Mouse (Mus musculus): ENCODE results near the gene Chn2. TPM values are rescaled to one million over a fixed set of nuclear protein-coding genes. Genes with fewer than 3 reads are reported as not detected.

Chn2 gene
- polyA plus RNA-seq, 1 experiment from 2014 or later = 6.2 TPM

DNA sequence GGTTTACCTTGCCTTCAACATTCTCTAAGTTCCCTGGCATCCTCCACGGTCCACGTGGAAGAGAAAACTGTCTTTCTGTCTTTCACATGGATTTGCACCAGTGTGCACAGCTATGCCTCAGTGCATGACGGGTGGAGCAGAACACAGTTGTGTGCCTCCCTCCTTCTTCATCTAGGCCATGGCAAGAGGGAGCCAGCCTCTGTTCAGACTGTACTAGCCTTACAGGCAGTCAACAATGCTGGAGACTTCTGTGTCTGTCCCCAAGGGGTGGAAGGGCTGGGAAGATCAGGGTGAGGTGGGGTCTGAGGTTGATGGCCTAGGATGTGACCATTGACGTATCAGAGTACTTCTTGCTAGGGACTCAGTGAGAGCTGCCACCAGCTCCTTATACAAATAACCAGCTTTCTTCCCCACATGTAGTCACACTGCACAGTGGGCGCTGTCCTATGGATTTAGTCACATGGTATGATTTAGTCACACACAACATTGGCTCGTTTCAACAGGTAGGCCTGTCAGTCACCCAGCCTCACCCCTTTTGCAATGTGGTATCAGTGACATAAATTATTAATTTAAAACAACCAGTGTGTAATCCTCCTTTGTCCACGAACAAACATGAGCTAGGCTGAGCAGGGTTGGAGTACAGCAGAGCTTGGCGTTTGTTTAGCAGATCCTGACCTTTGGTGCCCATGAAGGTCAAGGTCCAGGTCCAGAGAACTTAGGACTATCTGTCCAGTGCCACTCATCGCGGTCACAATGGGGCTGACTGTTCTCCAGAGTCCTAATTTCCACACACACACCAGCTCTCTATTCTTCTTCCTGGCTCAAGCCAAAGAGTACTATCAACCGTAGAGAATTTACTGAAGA lies 7.8 kb downstream of the Chn2 start:
- no peak overlapping the region for H3K27ac ChIP-seq (ENCODE audit: low read depth, low read length)
- H3K4me2 ChIP-seq = no peak overlapping the region
- 0 out of 2 replicates have a peak, but pooled peaks cover 4% of the 10 kb centered on the region for H3K27me3 ChIP-seq (ENCODE audit: control insufficient read depth, insufficient read depth, low read length)
- H3K4me1 ChIP-seq (ENCODE audit: control insufficient read depth, insufficient read depth, low read length) = no peaks in the 10 kb centered on the region
- no peak overlapping the region for H3K9ac ChIP-seq (ENCODE audit: low read depth, low read length)
- 78% methylated on average over 11 of the region's 11 CpGs for WGBS (ENCODE audit: insufficient replicate concordance)
- no peak overlapping the region for H3K4me3 ChIP-seq (ENCODE audit: low read depth, low read length)
- no peaks in the 10 kb centered on the region for H3K36me3 ChIP-seq (ENCODE audit: control insufficient read depth, insufficient read depth, low read length)
- no peak for ATAC-seq (replicated peaks; ENCODE audit: insufficient number of reproducible peaks, low FRiP score, low TSS enrichment)
- no peaks in the 10 kb centered on the region for H3K9me3 ChIP-seq (replicated peaks; ENCODE audit: control insufficient read depth, low read length)

DNA sequence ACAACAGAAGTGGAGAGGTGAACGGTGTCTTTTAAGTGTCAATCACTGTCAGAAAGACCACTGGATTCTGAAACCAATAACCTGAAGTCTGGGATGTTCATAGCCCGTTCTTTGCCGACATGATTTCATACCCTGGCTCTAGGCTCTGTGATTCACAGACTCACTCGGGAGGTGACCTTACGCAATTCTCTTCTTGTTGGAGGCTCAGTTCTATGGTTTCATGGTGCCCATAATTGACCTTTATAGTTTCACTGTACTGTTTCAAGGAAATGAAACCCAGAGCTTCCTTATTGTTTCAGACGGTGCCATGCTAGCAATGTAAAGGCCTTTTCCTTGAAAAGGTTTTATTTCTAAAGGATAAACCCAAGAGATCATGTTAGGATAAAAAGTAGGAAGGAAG lies 9.4 kb downstream of the Chn2 start:
- Histone ChIP-seq H3K4me2 (no peak overlapping the region), H3K9ac (ENCODE audit: low read depth, low read length) (no peak overlapping the region), H3K4me3 (ENCODE audit: low read depth, low read length) (no peak overlapping the region), H3K27ac (ENCODE audit: low read depth, low read length) (no peak overlapping the region), H3K4me1 (ENCODE audit: control insufficient read depth, insufficient read depth, low read length) (no peaks in the 10 kb centered on the region), H3K9me3 (replicated peaks; ENCODE audit: control insufficient read depth, low read length) (no peaks in the 10 kb centered on the region), H3K27me3 (ENCODE audit: control insufficient read depth, insufficient read depth, low read length) (no peaks in the 10 kb centered on the region), H3K36me3 (ENCODE audit: control insufficient read depth, insufficient read depth, low read length) (no peaks in the 10 kb centered on the region)
- 86% methylated on average over 6 of the region's 6 CpGs for WGBS (ENCODE audit: insufficient replicate concordance)
- ATAC-seq (replicated peaks; ENCODE audit: insufficient number of reproducible peaks, low FRiP score, low TSS enrichment) = no peak

DNA sequence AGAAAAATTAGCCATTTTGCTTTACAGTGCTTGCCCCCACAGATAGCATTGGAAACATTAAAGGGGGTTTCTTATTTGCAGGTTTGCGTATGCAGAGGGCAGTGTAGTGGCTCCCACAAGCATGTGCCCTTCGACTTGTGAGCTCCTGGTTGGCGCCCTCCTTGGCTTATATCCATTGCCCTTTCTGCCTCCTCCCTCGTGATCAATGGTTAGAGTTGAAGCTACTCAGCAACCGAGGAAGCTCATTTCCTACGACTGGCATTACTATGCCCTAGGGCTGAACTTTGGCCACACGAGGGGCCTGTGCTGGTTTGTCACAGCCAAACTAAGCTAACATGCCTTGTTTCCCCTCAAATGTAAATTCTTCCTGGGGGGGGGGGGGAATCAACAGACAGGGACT lies 11.8 kb downstream of the Chn2 start:
- Histone ChIP-seq H3K27ac (ENCODE audit: low read depth, low read length) (no peak overlapping the region), H3K36me3 (ENCODE audit: control insufficient read depth, insufficient read depth, low read length) (no peaks in the 10 kb centered on the region), H3K4me2 (no peak overlapping the region), H3K4me1 (ENCODE audit: control insufficient read depth, insufficient read depth, low read length) (no peaks in the 10 kb centered on the region), H3K9ac (ENCODE audit: low read depth, low read length) (no peak overlapping the region), H3K4me3 (ENCODE audit: low read depth, low read length) (no peak overlapping the region), H3K27me3 (ENCODE audit: control insufficient read depth, insufficient read depth, low read length) (no peaks in the 10 kb centered on the region), H3K9me3 (replicated peaks; ENCODE audit: control insufficient read depth, low read length) (no peaks in the 10 kb centered on the region)
- WGBS (ENCODE audit: insufficient replicate concordance) = 63% methylated on average over 7 of the region's 7 CpGs
- ATAC-seq (replicated peaks; ENCODE audit: insufficient number of reproducible peaks, low FRiP score, low TSS enrichment) = no peak

DNA sequence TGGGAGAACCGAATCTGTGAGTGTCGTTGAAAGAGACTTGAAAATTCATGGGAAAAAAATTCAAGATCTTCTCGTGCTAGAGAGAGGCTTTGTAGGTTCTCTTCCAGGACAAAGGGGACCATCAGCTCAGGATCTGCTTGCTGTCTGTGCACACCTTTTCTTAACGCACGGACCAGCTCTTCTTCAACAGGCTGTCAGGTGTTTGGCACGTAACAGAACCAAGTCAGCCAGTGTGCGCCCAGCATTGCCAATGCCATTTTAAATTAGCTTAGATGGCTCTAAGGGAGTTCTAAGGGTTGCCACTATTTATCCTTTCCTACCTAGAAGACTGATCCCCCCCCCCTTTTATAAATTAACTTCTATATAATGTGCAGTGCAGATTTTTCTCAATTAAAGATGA lies 12.8 kb downstream of the Chn2 start:
- 83% methylated on average over 7 of the region's 7 CpGs for WGBS (ENCODE audit: insufficient replicate concordance)
- Histone ChIP-seq H3K27ac (ENCODE audit: low read depth, low read length) (no peak overlapping the region), H3K9ac (ENCODE audit: low read depth, low read length) (no peak overlapping the region), H3K36me3 (ENCODE audit: control insufficient read depth, insufficient read depth, low read length) (no peaks in the 10 kb centered on the region), H3K27me3 (ENCODE audit: control insufficient read depth, insufficient read depth, low read length) (no peaks in the 10 kb centered on the region), H3K4me2 (no peak overlapping the region), H3K4me1 (ENCODE audit: control insufficient read depth, insufficient read depth, low read length) (no peaks in the 10 kb centered on the region), H3K4me3 (ENCODE audit: low read depth, low read length) (no peak overlapping the region), H3K9me3 (replicated peaks; ENCODE audit: control insufficient read depth, low read length) (no peaks in the 10 kb centered on the region)
- no peak for ATAC-seq (replicated peaks; ENCODE audit: insufficient number of reproducible peaks, low FRiP score, low TSS enrichment)

DNA sequence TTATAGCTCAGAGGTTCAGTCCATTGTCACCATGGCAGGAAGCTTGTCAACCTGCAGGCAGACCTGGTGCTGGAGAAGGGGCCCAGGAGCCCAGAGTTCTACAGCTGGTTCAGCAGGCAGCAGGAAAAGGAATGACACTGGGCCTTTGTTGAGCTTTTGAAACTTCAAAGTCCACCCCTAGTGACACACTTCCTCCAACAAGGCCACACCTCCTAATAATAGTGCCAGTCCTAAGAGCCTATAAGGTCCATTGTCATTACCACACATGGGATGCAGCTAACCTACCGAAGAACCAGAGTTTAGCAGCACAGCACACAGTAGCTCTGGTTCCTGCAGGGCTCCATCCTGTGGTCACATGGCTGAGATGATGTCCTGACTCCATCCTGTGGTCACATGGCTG lies 13.3 kb downstream of the Chn2 start:
- no peaks in the 10 kb centered on the region for H3K4me1 ChIP-seq (ENCODE audit: control insufficient read depth, insufficient read depth, low read length)
- H3K4me3 ChIP-seq (ENCODE audit: low read depth, low read length) = no peak overlapping the region
- H3K9me3 ChIP-seq (replicated peaks; ENCODE audit: control insufficient read depth, low read length) = no peaks in the 10 kb centered on the region
- WGBS (ENCODE audit: insufficient replicate concordance) = 81% methylated on average over 1 of the region's 1 CpGs
- no peak overlapping the region for H3K9ac ChIP-seq (ENCODE audit: low read depth, low read length)
- no peak overlapping the region for H3K4me2 ChIP-seq
- ATAC-seq (replicated peaks; ENCODE audit: insufficient number of reproducible peaks, low FRiP score, low TSS enrichment) = no peak
- H3K36me3 ChIP-seq (ENCODE audit: control insufficient read depth, insufficient read depth, low read length) = no peaks in the 10 kb centered on the region
- H3K27me3 ChIP-seq (ENCODE audit: control insufficient read depth, insufficient read depth, low read length) = no peaks in the 10 kb centered on the region
- no peak overlapping the region for H3K27ac ChIP-seq (ENCODE audit: low read depth, low read length)

DNA sequence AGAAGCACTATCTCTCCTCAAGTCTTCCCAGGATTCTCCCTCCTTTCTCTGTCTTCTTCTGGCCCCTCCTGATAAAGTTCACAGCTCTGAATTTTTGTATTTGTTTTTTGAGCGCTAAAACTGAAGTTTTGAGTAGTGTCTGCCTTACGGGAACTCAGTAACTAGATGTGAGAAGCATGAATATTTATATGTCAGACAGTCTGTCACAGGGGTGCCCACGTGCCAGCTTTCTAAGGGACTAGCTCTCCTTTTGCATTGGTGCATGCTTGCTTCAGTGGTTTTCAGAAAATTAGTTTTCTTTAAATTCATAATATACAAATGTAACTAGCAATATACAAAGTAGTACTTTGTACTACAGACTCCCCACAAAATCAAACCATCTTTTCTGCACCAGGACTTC lies 14.0 kb downstream of the Chn2 start:
- Histone ChIP-seq H3K36me3 (ENCODE audit: control insufficient read depth, insufficient read depth, low read length) (no peaks in the 10 kb centered on the region), H3K9ac (ENCODE audit: low read depth, low read length) (no peak overlapping the region), H3K27me3 (ENCODE audit: control insufficient read depth, insufficient read depth, low read length) (no peaks in the 10 kb centered on the region), H3K27ac (ENCODE audit: low read depth, low read length) (no peak overlapping the region), H3K4me1 (ENCODE audit: control insufficient read depth, insufficient read depth, low read length) (no peaks in the 10 kb centered on the region), H3K9me3 (replicated peaks; ENCODE audit: control insufficient read depth, low read length) (no peaks in the 10 kb centered on the region), H3K4me2 (no peak overlapping the region), H3K4me3 (ENCODE audit: low read depth, low read length) (no peak overlapping the region)
- ATAC-seq (replicated peaks; ENCODE audit: insufficient number of reproducible peaks, low FRiP score, low TSS enrichment) = no peak
- WGBS (ENCODE audit: insufficient replicate concordance) = 78% methylated on average over 3 of the region's 3 CpGs

DNA sequence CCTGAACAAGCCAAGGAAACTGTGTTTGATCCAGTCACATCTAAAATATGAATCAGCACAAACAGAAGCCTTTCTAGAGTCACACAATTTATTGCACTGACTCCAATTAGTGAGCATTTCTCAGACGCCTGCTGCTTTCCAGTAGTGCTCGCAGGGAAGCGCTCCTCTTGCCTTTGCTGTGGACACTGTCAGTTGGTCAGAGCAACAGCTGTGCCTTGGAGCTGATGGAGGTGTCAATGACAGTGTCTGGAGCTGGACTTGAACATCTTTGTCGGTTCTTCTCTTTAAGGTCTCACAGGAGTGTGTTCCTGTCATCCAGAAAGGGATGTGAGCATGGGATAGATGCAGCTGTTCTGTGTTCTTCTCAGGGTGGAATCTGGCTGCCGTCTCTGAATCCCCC lies 16.0 kb downstream of the Chn2 start:
- H3K27me3 ChIP-seq (ENCODE audit: control insufficient read depth, insufficient read depth, low read length) = no peaks in the 10 kb centered on the region
- no peak overlapping the region for H3K9ac ChIP-seq (ENCODE audit: low read depth, low read length)
- no peak overlapping the region for H3K4me2 ChIP-seq
- no peak overlapping the region for H3K4me3 ChIP-seq (ENCODE audit: low read depth, low read length)
- no peak for ATAC-seq (replicated peaks; ENCODE audit: insufficient number of reproducible peaks, low FRiP score, low TSS enrichment)
- H3K9me3 ChIP-seq (replicated peaks; ENCODE audit: control insufficient read depth, low read length) = no peaks in the 10 kb centered on the region
- WGBS (ENCODE audit: insufficient replicate concordance) = 54% methylated on average over 5 of the region's 5 CpGs
- H3K36me3 ChIP-seq (ENCODE audit: control insufficient read depth, insufficient read depth, low read length) = no peaks in the 10 kb centered on the region
- H3K4me1 ChIP-seq (ENCODE audit: control insufficient read depth, insufficient read depth, low read length) = no peaks in the 10 kb centered on the region
- H3K27ac ChIP-seq (ENCODE audit: low read depth, low read length) = no peak overlapping the region

DNA sequence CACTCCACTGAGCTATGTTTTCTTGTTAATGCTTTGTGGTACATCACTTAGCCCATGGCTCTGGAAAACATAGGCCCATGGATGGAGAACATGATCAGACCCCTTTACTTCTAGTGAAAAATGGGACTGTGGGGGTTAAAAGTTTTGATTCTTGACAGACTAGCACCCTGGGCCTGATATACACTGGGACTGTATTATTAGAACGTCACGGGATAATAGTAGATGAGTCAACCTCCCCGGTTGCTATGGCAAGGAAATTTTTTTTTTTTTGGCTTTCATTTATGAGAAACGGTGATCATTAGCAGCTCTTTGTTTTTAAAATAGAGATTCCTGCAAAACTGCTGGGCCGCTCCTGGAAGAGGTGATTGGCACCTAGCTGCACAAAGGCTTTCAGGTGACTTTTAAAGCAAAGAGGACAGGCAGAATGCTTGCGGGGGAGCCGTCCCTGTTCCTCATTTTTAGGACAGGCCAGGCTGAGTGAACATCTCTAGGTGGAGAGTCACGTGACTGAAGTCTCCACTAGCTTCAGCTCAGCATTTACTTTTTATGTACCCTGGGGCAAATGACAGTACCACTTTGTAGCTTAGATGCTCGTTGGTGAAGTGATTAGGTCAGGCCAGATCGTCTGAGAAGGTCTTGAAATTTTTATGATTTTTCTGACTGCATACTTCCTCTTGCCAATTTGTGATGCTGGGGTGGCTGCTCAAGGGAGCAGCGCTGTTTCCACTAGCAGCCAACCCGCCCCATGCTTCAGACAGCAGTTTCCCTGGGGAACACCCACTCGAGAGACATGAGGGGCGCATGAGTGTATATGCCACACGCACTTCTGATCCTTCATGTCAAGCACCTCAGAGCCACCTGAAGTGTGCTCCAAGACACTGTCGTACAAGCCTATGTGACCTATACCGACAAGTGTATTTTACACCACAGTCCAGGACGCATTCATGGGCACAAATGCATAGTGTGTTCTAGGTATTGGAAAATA lies 17.5 kb downstream of the Chn2 start:
- Histone ChIP-seq H3K9me3 (replicated peaks; ENCODE audit: control insufficient read depth, low read length) (no peaks in the 10 kb centered on the region), H3K36me3 (ENCODE audit: control insufficient read depth, insufficient read depth, low read length) (no peaks in the 10 kb centered on the region), H3K9ac (ENCODE audit: low read depth, low read length) (no peak overlapping the region), H3K4me1 (ENCODE audit: control insufficient read depth, insufficient read depth, low read length) (peaks cover 3% of the 10 kb centered on the region; the same call in 1 of the 2 replicates), H3K27ac (ENCODE audit: low read depth, low read length) (no peak overlapping the region), H3K4me2 (no peak overlapping the region), H3K27me3 (ENCODE audit: control insufficient read depth, insufficient read depth, low read length) (no peaks in the 10 kb centered on the region), H3K4me3 (ENCODE audit: low read depth, low read length) (no peak overlapping the region)
- WGBS (ENCODE audit: insufficient replicate concordance) = 76% methylated on average over 18 of the region's 18 CpGs
- ATAC-seq (replicated peaks; ENCODE audit: insufficient number of reproducible peaks, low FRiP score, low TSS enrichment) = no peak

Data from heart, embryonic 11.5 days (tissue).